Mouse (Mus musculus) adrenal gland, adult 8-10 months (tissue): ENCODE measurements around the gene Rgs13. TPM values are rescaled to one million over a fixed set of nuclear protein-coding genes. Genes with fewer than 3 reads are reported as not detected.

Experiments
- DNase-seq: peaks from one replicate; pipeline ENCODE4 v3.0.0; 2022
- total RNA-seq, 4 experiments: library from RNA; stranded (reverse); gene quantifications; 2 replicates each; pipeline ENCODE4 v1.2.4; 2022

Gene Rgs13
- not detected for total RNA-seq

DNA sequence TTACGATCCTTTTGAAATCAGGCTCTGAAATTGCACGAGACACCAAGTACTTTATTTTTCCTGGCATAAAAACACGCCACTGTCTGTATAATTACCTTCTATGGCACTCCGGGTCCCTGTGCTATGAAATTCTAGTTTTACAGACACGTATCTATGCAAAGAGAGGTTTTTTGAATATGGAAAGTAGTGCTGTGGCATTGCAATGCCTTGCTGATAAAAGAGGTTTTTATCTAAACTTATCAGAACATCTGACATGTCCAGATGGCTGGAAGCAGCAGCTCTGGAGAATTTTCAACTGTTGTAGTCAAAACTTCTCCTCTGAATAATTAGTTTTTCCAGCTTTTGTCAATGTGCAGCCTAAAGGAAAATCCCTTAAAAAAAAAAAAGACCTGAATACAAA lies at the start of gene Rgs13:
Rgs13 (minus strand) TSS at position 207 of the 400 bp plus-strand sequence.
- DNase-seq, result no peak

DNA sequence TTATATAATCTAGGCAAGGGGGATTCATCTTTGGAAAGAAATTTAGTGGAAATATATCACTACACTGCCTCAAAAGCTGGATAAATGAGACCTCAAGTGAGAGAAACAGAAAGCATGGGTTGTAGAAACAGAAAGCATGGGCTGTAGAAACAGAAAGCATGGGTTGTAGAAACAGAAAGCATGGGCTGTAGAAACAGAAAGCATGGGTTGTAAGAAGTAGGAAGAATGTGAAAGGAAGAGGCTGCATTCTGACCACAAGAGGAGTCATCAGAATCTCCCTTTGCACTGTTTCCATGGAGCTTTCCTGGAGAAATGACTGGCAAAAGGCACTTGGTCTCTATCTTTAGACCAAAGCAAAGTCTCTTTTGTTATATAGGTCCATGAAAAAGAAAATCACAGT lies 38.1 kb upstream of the Rgs13 start:
- no peak for DNase-seq

DNA sequence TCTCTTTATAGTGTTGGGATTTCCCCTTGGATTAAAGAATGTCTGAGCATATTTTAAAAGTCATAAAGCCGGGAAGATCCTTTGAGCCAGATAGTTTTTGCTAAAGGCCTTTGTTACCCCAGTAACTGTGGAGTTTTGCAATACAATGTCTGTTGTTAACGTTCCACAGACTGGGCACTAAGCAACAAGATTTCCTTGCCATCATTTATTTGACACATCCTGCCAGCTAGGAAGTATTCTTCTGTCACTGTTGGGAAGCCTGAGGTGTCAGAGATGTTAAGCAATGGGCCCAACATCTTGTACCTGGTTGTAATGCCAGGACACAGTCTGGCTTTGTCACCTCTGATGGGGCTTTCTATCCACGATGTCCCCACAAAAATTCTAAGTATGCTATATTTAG lies 33.7 kb upstream of the Rgs13 start:
- DNase-seq, result no peak

DNA sequence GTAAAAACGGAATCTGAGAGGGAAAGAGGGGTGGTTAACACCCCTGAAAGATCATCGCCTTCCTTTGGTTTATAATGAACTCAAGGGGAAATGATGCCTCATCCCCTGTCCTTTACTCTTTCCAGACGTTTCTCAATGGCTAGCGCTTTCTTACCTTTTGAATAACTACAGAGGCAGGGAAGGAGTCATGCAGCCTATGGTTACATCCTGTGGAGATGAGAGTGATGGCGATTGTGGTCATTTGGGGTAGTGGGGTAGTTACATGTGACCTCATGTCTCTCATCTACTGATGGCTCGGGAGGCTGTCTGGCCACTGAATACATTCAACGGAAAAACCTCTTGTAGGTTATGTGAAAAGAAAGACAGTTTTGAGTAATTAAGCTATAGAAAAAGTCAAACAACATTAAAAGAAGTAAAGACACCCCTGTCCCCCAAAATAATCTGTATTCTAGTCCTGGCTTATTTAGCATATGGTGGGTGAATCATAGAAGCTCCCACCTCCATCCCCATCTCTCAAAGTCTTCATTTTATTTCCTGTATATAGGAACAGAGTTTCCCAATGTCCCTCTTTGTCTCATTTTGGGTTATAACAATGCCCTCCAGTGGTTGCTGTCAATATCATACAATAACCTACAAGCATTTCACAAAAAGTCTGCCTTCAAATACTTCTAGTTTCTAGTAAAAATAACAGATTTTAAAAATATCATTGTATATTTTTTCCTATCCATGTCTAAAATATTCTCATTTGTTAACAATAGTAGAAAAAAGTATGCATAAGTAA lies 29.3 kb upstream of the Rgs13 start:
- DNase-seq, result no peak

DNA sequence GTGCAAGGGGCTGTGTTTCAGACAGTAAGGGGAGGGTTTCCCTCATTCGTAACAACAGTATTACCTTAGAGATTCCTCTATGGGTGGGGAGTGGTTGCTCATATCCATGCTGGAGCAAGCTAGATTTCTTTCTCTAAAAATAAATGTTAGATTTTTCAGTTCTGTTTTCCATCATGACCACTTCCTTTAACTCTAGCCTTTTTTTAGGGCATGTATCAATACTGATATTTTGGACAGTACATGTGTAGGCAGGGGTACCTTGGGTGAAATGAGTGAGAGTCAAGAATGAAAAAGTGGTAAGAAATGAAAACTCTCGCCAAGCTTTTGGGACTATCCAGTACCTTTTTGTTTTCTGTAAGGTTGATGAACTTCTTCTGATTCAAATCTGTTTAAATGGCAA lies 27.6 kb upstream of the Rgs13 start:
- DNase-seq, result no peak

DNA sequence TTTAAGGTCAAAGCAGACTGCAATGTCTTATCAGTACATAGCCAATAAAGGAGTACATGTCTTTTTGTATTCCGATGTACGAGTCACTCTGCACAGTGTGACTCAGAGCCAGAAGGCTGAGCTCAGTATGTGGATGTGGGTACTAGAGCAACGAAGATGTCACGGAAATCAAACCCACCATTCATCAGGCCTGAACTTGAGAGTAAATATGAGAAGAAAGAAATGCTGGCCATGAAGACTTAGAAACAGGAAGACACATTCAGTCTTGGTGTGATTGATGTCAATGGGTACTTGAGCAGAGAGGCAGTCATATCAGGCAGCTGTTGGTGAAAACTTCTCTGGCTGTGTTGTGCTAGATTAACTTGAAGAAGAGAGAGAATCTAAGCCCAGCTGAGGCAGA lies 25.8 kb upstream of the Rgs13 start:
- no peak for DNase-seq

DNA sequence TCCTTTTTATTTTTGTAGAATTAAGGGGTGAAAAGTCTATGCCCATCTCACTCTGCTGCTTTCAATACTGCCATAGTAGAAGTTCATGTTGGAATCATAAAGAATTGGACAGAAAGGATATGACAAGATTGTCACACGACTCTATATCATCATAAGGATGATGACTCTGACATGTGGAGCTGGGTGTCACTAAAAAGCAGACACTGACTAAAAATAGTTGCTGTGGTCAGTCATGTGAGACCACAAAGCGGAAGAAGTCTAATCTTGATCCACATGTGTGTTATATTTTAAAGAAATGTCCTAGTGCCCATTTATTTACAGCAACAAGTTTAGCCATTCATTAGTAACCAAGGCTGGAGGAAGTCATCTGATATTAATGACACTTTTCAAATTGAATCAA lies 23.3 kb upstream of the Rgs13 start:
- DNase-seq, result no peak

DNA sequence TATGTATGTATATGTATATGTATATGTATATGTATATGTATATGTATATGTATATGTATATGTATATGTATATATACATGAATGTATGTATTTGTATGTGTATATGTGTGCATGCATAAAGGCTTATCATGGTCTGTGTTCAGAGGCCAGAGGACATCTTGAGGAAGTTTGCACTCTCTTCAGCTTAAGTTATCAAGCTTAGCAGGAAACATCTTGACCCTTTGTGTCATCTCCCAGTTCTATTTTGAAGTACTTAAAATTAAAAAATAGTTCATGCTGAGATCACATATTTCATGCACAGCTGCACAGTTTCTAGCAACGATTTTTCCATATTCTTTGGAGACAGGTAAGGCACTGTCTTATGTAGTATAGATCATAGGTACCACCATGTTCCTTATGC lies 22.4 kb upstream of the Rgs13 start:
- no peak for DNase-seq

DNA sequence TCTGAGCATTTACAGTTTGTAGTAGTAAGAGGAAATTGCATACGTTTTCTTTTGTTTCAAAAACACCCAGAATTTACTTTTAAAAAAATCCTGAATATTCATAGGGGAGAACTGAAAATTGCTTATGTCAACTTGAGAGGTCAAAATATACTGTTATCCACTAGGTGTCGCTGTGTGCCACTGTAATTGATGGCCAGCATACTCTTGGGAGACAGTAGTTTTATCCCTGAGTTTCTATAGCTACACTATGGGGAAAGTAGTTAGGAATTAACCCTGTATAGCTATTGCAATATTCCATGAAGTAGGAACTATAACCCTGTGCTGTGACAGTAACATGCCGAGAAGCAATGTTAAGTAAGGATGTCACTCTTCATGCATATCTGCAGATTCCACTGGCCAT lies 20.5 kb upstream of the Rgs13 start:
- DNase-seq, result no peak

DNA sequence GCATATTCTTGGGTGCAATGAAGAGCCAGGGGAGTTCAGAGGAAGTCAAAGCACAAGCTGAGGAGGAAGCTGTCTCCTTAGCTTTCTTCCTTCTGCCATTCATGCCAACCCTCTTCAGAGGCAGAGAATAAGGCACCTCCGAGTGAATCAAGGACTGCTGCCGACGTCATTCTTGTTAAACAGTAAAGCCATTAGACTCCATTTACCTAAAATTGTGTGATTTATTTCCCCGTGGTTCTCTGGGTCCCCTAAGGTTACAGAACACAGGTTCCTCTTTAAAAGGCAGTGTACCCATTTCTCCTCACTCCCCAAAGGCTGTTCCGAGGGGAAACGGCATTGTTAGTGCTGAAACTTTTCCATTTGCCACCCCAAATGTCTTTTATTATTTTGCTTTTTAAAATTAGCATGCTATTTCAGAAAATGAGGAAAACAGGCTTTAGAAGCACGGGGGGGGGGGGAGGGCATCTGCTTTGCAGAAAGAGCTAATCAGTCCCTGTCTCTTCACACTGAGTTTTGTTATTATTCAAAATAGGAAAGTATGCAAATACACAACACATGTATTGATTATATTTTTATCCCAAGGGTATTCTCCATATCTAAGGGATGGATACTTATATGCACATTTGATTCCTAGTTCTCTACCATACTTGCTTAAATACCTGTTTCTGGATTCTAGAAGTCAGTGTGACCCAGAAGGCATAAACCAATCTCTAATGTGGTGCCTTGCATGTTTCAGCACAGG lies 9.7 kb upstream of the Rgs13 start:
- no peak for DNase-seq

DNA sequence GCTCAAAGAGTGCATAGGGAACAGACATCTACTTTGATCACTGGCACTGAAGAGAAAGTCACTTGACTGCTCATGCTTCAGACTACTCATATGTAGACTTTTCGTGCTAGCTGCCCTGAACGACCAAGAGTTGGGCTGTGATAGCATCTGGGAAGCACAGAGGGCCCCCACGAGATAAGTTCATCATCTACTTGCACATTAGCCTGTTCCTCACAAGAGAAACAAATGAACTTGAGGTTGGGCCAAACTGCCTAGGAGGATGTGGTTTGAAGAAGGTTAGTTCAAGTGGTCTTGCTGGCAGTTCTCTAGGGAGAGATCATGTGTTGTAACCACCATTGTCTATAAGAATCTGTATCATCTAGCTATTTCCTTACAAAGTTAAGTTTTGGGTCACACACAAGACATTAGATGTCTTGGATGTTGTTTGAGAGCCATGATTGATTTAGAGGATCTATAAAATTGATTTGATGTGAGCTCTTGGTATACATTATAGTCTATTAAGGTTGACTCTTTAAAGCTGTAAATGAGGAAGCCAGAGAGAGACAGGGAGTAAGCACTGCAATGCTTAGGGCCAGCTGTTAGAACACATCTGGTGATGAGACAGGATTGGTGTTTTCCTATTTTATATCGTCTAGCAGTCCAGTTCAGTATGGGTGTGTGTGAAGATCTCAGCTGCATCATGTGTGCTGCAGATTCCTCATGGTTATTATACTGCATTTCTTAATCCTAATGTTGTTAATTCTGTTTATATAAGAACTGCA lies 8.0 kb upstream of the Rgs13 start:
- DNase-seq, result no peak

DNA sequence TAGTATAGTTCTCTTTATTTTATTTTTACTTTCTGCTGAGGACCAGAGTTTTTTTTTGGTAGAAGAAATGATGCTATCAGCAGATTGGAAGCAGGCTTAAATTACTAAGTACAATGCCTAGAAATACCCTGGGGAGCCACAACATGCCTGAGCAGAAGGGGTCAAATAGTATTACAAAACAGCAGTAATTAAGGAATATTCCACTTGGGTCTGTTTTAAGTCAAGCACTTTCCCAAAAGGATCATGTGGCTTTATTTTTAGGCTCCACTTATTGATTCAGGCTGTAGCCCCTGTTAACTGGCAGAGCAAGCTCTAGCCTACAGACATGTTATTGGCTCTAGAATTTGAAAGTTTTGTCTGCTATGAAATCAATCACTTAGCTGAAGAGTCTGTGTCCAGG lies 6.5 kb upstream of the Rgs13 start:
- DNase-seq, result no peak

DNA sequence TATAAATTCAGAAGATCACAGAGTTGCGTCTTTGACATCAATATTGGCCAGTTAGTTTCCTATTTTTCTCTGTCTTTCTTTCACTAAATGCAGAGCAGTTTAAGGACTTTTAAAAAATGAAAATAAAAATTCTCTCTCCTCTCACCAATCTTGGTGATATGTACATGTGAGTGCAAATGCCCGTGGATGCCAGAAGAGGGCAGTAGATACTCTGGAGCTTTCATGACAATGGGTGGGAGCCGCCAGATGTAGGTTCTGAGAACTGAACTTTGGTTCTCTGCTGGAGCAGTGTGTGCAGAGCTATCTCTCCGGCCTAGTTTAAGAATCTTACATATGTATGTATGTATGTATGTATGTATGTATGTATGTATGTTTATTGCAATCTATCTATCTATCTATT lies 2.4 kb upstream of the Rgs13 start:
- DNase-seq, result no peak

DNA sequence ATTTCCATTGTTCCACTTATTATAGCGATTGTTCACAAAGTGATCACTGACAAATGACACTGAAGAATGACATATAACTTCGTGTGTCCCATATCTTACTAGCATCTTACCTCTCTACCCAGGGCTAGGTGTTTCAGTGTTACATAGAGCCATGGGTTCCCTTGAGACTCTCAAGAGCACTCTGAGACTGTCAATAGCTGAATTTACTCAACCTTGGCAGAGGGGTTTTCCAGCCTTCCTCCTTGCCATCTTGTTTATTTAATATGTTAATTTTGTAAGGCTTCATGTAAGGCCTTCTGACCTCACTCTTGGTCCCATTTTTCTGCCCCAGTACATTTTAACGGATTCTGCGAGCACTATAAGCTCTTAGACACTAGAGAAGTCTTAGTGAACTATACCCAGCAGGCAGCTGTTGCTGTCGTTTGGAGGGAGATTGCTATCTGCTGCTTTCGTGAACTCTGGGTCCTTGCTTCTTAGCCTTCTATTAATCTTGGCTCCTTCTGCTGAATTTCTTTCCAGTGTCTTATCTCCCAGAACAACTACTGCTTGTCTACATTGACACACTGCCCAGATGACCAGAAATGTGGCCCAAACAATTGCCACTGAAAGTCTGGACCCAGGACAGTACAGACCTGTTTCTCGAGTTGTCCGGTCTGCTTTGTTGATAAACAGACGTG lies 1.2 kb upstream of the Rgs13 start:
- no peak for DNase-seq

DNA sequence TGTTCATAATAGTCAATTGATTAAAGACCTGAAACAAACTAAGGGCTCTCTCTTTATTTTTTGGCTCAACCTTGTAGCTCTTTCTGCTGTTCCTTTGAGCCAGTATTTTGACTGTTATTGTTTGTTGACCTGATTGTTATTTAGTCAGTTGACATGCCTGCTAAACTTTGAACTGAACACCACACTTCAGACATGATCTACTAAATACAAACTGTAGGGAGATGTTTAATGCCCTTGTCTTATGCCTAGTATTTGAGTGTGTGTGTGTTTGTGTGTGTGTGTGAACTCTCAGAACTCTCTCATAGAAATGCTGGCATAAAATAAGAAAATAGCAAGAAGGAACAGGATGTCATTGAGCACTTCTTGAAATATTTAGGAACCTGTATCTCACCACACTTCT lies 448 bp upstream of the Rgs13 start:
- no peak for DNase-seq

DNA sequence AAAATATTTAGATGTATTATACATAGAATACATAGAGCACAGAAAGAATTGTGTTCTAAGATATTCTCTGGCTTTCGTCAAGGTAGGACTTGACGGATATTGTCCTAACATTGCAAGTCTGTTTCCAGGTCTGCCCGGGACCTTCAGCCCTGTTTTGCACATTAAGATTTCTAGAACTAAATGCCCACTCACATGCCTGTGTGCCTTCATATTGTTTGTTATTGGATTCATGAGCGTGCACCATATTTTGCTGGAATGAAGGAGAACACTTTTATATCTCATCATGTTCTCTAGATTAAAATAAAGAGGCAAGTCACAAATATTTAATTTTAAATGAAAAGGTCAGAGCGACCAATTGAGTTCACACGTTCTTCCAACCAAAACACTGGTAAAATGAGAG lies 2.4 kb downstream of the Rgs13 start:
- DNase-seq, result no peak

DNA sequence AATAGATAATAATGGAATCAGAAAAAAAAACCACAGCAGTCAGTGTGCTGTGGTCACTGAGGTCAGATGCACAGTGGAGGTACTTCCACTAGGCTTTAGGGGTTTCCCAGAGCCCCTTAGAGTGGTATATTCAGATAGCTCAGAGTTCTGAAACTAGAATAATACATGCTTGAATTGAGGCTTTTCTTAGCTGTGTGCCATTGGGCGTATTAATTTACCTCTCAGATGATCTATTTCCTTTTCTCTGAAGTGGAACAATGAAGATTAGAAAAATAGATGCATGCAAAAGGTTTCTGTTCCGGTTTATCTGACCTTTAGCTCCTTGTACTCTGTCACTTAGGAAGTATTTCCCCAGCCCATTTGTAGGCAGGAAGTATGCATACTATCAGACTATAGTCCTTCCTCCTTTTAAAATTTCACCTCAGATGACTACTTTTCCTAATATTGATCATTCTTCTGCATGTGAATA lies 3.6 kb downstream of the Rgs13 start:
- DNase-seq, result no peak

DNA sequence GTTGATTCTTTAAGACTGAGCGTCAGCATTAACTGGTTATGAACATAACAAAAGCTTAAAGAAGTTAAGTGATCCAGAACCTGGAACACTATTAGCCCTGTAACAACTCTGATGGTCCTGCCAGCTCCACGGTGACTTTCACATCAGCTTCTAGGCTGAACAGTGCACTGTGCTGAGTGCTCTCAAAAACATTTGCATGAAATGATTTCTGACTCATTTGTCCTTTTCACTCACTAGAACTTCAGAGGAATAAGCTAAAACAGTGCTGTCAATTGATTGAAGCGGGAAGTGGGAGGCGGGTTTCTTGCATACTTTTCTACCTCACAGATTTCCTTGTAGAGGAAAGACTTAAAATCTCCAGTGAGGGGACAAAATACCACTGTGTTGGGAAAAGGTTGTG lies 8.3 kb downstream of the Rgs13 start:
- no peak for DNase-seq

DNA sequence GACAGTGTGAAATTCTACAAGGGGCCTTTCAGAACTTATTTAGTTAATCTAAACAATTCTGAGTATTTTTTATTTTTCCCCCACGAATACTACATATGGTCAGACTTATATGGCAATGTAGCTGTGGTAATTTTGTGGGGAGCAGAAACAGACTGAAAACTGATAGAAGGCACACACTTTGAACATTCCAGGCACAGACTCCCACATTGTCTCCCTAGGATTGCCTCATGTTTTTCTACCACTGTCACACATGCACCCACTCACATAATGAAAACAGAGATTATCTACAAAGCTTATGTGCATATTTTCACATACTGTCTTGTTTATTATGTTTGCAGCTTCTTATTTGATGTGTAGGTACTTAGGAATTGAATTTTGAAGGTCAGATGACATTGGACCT lies 9.4 kb downstream of the Rgs13 start:
- no peak for DNase-seq

DNA sequence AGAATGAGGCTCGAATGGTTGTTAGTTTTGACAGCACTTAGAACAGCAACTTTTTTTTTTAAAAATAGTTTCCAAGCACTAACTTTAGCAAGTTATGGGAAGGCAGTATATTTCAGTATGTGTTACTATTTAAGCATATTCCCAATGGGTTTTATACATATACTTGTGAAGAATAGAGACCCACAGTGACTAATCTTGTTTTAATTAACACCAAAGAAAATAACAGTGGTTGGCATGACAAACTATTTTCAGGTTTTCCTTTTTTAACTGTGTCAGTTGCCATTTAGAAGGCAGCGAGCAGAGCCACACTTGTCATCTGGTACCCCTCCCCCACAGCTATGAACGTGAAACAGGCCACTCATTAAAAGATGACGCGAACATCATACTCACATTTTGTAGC lies 10.3 kb downstream of the Rgs13 start:
- no peak for DNase-seq

DNA sequence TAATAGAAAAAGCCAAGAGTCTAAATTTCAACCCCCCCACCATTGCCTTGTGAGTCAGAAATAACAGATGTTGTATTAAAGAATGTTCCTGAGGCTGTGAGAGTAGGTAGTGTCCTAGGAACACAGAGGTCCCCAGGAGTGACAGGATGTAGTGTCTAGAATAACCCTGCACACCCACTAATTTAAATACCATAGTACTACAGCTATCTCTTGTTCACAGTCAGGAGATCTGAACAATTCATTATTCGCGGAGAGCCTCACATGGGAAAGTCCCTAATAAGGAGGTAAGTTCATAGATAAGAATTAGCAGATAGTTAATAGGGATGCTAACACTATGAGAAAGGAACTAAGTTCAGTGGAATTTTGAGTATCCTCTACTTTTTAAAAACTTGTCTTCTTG lies 10.9 kb downstream of the Rgs13 start:
- no peak for DNase-seq

DNA sequence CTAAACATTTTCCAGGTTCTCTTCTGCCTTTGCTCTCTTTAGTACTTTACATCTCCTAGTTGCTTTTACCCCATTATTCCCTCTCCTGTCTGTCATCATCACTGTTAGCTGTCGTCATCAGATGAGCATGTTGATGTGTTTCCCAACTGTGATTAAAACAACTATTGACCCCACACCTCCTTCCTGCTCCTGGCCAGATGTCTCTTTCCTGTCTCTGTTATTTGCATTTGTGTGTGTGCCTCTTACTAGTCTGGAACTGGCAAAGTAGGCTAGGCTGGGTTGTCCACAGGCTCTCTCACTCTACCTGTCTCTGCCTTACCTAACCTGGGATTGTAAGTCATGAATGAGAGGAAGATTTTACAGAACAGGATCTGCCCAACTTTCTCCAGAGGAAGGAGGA lies 24.6 kb downstream of the Rgs13 start:
- DNase-seq, result no peak

DNA sequence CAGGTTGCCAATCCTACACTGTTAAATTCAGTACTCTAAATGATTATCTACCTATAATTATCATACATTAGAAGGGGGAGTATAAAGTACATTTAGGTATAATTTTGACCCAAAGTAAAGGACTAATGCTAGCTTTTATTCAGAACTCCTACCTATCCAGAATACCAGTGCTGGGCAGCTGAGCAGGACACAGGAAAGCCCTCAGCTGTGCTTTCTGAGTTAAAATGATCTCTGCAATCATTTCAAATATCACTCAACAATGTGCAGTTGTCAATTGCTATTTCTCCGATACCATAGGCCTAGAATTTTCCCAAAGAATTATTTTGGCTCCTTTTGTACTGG lies 25.0 kb downstream of the Rgs13 start:
- DNase-seq, result no peak
